Mouse (Mus musculus): ENCODE results near the gene Nfasc. TPM values are rescaled to one million over a fixed set of nuclear protein-coding genes. Genes with fewer than 3 reads are reported as not detected.

Gene Nfasc
- polyA plus RNA-seq, 1 experiment from 2014 or later, result 0.12 TPM

DNA sequence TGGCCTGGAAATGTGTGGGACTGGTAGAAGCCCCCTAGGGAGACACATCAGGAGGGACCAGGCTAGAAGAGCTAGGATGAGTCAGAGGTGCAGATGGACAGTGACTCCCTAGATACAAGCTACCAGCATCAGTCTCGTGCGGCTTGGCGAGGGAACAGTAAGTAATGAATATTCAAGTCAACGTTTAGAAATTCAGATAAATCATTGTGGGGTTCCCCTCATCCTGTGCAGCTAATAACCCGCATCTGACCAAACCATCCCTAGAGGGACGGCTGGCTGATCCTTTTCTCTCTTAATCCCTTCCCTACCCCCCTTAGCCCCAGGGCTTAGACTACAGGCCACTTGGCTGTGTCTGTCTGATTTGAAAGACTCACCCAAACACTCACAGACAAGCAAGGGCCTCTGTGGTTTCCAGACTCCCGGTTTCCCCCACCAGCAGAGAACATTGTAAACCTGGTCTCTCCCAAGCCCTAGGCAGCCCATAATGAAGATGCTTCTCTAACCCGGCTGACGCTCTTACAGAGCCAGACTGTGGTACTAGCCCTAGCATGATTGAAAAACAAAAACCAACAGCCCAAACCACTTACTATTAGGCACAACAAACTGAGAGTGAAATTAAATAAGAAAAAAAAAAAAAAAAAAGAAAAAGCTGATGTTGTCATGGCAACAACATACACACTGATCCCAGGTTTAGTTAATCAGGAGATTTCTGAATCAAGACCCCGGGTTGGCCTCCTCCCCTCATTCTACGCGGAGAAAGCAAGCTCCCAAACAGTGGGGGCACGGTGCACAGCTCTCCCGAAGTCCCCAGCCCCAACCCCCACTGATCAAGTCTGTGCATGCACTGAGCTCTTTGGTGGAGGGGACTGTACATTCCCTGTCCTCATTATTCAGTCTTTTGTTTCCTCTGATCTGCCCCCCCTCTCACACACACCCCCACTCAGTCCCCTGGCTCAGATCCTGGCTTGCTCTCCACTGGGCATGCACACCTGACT lies 159.5 kb downstream of the Nfasc start:
- ATAC-seq (ENCODE audit: low read depth) (no peak), DNase-seq (no peak)
- no peaks in the 10 kb centered on the region for H3K36me3 ChIP-seq
- WGBS (ENCODE audit: insufficient replicate concordance), result 65% methylated on average over 14 of the region's 14 CpGs
- no peak overlapping the region for H3K27ac ChIP-seq
- peaks cover 8% of the 10 kb centered on the region; the same call in 1 of the 2 replicates for H3K4me1 ChIP-seq (replicated peaks)
- H3K4me3 ChIP-seq (replicated peaks), result no peak overlapping the region
- H3K9ac ChIP-seq, result no peak overlapping the region
- H3K27me3 ChIP-seq, result no peaks in the 10 kb centered on the region
- no peak overlapping the region for H3K4me2 ChIP-seq
- no peaks in the 10 kb centered on the region for H3K9me3 ChIP-seq (replicated peaks)

- H3K4me3 ChIP-seq (replicated peaks), result no peak overlapping the region
- H3K9me3 ChIP-seq (replicated peaks), result no peaks in the 10 kb centered on the region
- H3K4me1 ChIP-seq (replicated peaks), result no peaks in the 10 kb centered on the region
- DNase-seq, result no peak
- no peak for ATAC-seq (ENCODE audit: low read depth)
- H3K27ac ChIP-seq, result no peak overlapping the region
- H3K36me3 ChIP-seq, result no peaks in the 10 kb centered on the region
- no peak overlapping the region for H3K9ac ChIP-seq
- H3K27me3 ChIP-seq, result no peaks in the 10 kb centered on the region
- 70% methylated on average over 7 of the region's 7 CpGs for WGBS (ENCODE audit: insufficient replicate concordance)
- H3K4me2 ChIP-seq, result no peak overlapping the region
These were observed 161.5 kb downstream of the Nfasc start for GRCm38 (mm10) chr1:132580063-132580462.

- DNase-seq (no peak), ATAC-seq (ENCODE audit: low read depth) (no peak)
- H3K4me2 ChIP-seq, result no peak overlapping the region
- H3K4me1 ChIP-seq (replicated peaks), result no peaks in the 10 kb centered on the region
- WGBS (ENCODE audit: insufficient replicate concordance), result 72% methylated on average over 8 of the region's 8 CpGs
- H3K27ac ChIP-seq, result no peak overlapping the region
- no peak overlapping the region for H3K4me3 ChIP-seq (replicated peaks)
- no peaks in the 10 kb centered on the region for H3K27me3 ChIP-seq
- H3K9ac ChIP-seq, result no peak overlapping the region
- no peaks in the 10 kb centered on the region for H3K9me3 ChIP-seq (replicated peaks)
- H3K36me3 ChIP-seq, result no peaks in the 10 kb centered on the region
These were observed 164.8 kb downstream of the Nfasc start for GRCm38 (mm10) chr1:132576845-132577244.

DNA sequence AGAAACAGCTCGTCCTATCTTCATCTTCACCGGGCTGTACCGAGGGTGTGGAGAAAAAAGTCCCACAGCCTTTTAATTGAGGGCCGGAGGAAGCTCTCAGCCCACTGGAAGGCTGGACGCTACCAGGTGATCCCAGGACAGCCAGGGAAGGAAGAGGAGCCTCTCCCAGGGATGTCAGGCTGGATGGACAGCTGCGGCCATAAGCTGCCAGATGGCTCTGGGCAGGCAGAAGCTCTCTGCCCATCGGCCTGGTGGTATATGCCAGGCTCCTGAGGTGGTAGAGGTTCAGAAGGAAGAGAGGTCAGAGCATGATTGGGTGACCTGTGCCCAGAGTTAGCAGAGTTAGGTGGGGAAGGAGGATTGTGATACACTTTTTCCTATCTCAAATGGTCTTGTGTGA lies 168.7 kb downstream of the Nfasc start:
- Histone ChIP-seq H3K36me3 (no peaks in the 10 kb centered on the region), H3K9me3 (replicated peaks) (no peaks in the 10 kb centered on the region), H3K4me1 (replicated peaks) (no peaks in the 10 kb centered on the region), H3K9ac (no peak overlapping the region), H3K4me2 (no peak overlapping the region), H3K4me3 (replicated peaks) (no peak overlapping the region), H3K27me3 (no peaks in the 10 kb centered on the region), H3K27ac (no peak overlapping the region)
- 67% methylated on average over 7 of the region's 7 CpGs for WGBS (ENCODE audit: insufficient replicate concordance)
- no peak for ATAC-seq (ENCODE audit: low read depth)
- no peak for DNase-seq

DNA sequence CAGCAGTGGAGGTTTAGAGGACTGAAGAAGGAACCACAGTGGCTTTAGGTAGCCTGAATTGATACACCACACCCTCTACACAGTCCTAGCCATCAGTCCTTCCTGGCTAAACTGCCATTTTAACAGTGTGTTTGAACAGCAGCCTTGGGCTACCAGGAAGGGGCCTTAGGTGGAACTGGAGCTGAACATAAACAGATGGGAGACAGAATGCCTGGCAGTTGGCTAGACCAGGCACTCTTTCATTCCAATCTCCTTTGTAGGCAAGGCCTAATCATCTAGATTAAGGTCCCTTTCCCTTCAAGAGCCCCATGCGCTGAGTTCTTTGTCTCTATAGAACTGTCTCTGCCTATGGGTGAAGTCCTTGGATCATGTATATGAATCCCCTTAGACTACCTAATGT lies 170.0 kb downstream of the Nfasc start:
- ATAC-seq (ENCODE audit: low read depth), result no peak
- no peaks in the 10 kb centered on the region for H3K36me3 ChIP-seq
- no peak overlapping the region for H3K9ac ChIP-seq
- 77% methylated on average over 1 of the region's 1 CpGs for WGBS (ENCODE audit: insufficient replicate concordance)
- H3K27ac ChIP-seq, result no peak overlapping the region
- H3K27me3 ChIP-seq, result no peaks in the 10 kb centered on the region
- H3K9me3 ChIP-seq (replicated peaks), result no peaks in the 10 kb centered on the region
- no peak overlapping the region for H3K4me2 ChIP-seq
- H3K4me1 ChIP-seq (replicated peaks), result no peaks in the 10 kb centered on the region
- DNase-seq, result no peak
- no peak overlapping the region for H3K4me3 ChIP-seq (replicated peaks)

- Histone ChIP-seq H3K27me3 (no peaks in the 10 kb centered on the region), H3K36me3 (no peaks in the 10 kb centered on the region), H3K9ac (no peak overlapping the region), H3K9me3 (replicated peaks) (no peaks in the 10 kb centered on the region), H3K4me2 (no peak overlapping the region), H3K4me3 (replicated peaks) (no peak overlapping the region), H3K4me1 (replicated peaks) (no peaks in the 10 kb centered on the region), H3K27ac (no peak overlapping the region)
- 67% methylated on average over 8 of the region's 8 CpGs for WGBS (ENCODE audit: insufficient replicate concordance)
- ATAC-seq (ENCODE audit: low read depth) (no peak), DNase-seq (no peak)
These were observed 170.7 kb downstream of the Nfasc start for GRCm38 (mm10) chr1:132570906-132571305.

DNA sequence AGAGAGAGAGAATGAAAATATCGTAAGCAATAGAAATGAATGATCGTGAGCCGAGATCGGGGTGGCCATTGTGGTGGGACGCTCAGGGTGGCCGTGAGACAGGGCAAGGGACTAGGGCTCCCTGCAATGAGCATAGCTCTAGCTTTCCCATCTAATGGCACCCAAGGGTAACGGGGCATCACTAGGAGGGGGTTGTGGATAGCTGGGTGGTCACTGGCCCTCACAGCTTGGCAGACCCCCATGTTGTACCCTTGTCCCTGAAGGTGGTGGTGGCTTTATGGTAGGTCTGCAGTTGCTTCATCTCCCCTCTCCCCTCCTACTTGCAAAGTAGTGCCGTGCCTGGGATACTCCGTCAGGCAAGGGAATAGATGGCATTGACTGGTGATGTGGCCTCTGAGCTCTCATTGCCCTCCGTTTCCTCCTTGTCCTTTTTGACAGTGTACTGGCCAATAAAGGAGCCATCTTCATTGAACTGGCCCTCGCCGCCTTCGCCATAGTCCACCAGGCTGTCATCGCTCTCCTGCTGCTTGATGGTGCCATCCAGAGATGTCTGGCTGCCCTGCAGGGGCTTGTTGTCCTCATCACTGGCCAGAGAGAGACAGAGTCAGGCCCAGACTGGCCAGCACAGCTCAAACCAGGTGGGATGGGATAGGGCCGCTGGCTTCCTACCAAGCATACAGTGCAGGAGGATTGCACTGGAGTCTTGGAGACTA lies 171.4 kb downstream of the Nfasc start:
- no peak overlapping the region for H3K4me2 ChIP-seq
- ATAC-seq (ENCODE audit: low read depth), result no peak

GRCm38 (mm10) chr1:132569516-132569915 lies 172.1 kb downstream of the Nfasc start:
- DNase-seq, result no peak
- Histone ChIP-seq H3K27ac (no peak overlapping the region), H3K4me3 (replicated peaks) (no peak overlapping the region), H3K9me3 (replicated peaks) (no peaks in the 10 kb centered on the region), H3K27me3 (no peaks in the 10 kb centered on the region), H3K4me1 (replicated peaks) (no peaks in the 10 kb centered on the region), H3K4me2 (no peak overlapping the region), H3K36me3 (no peaks in the 10 kb centered on the region), H3K9ac (no peak overlapping the region)
- 58% methylated on average over 9 of the region's 9 CpGs for WGBS (ENCODE audit: insufficient replicate concordance)
- ATAC-seq (ENCODE audit: low read depth), result no peak

More for the DNA sequence above, 171.4 kb downstream of the Nfasc start:
- H3K9ac ChIP-seq, result no peak overlapping the region
- H3K4me3 ChIP-seq (replicated peaks), result no peak overlapping the region
- DNase-seq, result no peak
- H3K36me3 ChIP-seq, result no peaks in the 10 kb centered on the region
- no peaks in the 10 kb centered on the region for H3K9me3 ChIP-seq (replicated peaks)
- no peaks in the 10 kb centered on the region for H3K27me3 ChIP-seq
- H3K27ac ChIP-seq, result no peak overlapping the region
- WGBS (ENCODE audit: insufficient replicate concordance), result 74% methylated on average over 15 of the region's 15 CpGs
- no peaks in the 10 kb centered on the region for H3K4me1 ChIP-seq (replicated peaks)

DNA sequence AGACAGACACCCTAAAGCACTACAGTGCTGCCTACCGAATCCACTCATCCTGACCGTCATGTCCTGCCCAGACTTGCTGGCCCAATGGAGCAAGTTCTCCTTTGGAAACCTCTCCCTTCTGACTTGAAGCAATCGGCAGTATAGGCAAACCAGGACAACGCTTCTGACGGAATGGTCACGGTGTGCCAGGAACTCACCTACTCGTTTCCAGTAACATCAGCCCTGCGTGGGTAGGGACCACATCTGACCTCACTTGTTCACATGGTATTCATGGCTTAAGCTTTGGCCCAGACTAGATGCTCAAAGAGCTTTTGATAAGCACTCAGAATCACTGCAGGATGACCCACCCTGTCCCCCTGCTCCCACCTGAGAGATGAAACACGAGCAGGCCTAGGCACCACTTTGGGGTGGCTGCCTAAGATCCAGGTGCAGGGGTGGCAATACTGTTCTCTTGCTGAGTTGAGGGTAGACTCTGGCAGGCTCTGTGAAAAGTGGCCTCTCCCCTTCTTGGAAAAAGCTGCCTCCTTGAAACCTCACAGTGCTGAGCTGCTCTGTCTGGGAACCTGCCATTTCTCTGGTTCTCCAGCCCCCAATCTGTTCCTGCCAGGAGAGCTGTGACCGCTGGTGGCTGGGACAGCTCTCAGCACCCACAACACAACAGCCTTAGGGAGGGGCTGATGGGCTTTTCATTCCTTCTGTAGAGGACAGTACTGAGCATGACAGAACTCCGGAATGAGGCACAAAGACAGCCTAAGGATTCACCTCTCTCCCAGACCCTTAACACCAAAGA lies 174.1 kb downstream of the Nfasc start:
- no peak for DNase-seq
- Histone ChIP-seq H3K27ac (no peak overlapping the region), H3K9me3 (replicated peaks) (no peaks in the 10 kb centered on the region), H3K4me3 (replicated peaks) (no peak overlapping the region), H3K9ac (no peak overlapping the region), H3K4me1 (replicated peaks) (no peaks in the 10 kb centered on the region), H3K36me3 (no peaks in the 10 kb centered on the region), H3K27me3 (no peaks in the 10 kb centered on the region), H3K4me2 (no peak overlapping the region)
- 74% methylated on average over 11 of the region's 11 CpGs for WGBS (ENCODE audit: insufficient replicate concordance)
- no peak for ATAC-seq (ENCODE audit: low read depth)

GRCm38 (mm10) chr1:132565766-132566165 lies 175.8 kb downstream of the Nfasc start:
- no peak overlapping the region for H3K9ac ChIP-seq
- H3K27ac ChIP-seq, result no peak overlapping the region
- WGBS (ENCODE audit: insufficient replicate concordance), result 31% methylated on average over 7 of the region's 7 CpGs
- no peaks in the 10 kb centered on the region for H3K4me1 ChIP-seq (replicated peaks)
- DNase-seq, result no peak
- H3K27me3 ChIP-seq, result no peaks in the 10 kb centered on the region
- no peaks in the 10 kb centered on the region for H3K9me3 ChIP-seq (replicated peaks)
- H3K36me3 ChIP-seq, result no peaks in the 10 kb centered on the region
- no peak for ATAC-seq (ENCODE audit: low read depth)
- no peak overlapping the region for H3K4me2 ChIP-seq
- no peak overlapping the region for H3K4me3 ChIP-seq (replicated peaks)

DNA sequence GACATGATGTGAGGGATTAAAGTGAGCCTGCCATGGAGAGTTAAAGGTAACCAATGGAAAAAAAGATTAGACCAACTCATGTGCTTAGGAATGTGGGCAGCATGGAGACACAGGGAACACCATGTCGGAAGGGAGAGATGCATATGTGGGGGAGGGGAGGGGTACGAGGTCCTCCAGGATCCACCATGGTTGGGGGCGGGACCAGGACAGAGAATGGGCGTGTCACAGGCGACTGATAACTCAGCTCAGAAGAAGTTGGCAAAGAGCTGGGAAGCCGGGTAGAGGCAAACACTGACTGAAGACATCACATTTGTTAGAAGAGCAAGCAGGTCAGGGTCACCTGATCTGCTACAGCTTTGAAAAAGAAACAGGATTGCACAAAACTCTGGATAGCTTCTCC lies 176.7 kb downstream of the Nfasc start:
- Histone ChIP-seq H3K4me3 (replicated peaks) (no peak overlapping the region), H3K9ac (no peak overlapping the region), H3K36me3 (no peaks in the 10 kb centered on the region), H3K9me3 (replicated peaks) (no peaks in the 10 kb centered on the region), H3K4me2 (no peak overlapping the region), H3K27ac (no peak overlapping the region), H3K4me1 (replicated peaks) (no peaks in the 10 kb centered on the region), H3K27me3 (peaks cover 3% of the 10 kb centered on the region; the same call in 1 of the 2 replicates)
- ATAC-seq (ENCODE audit: low read depth) (no peak), DNase-seq (no peak)
- WGBS (ENCODE audit: insufficient replicate concordance), result 16% methylated on average over 6 of the region's 6 CpGs
